Mouse (Mus musculus) spleen, adult 2 months (tissue): ENCODE measurements around the gene Cep57. TPM values are rescaled to one million over a fixed set of nuclear protein-coding genes. Genes with fewer than 3 reads are reported as not detected.

ENCODE experiments used
- DNase-seq, 2 experiments: peaks; one replicate each; pipeline versions ENCODE4 v3.0.0 to v3.0.0-alpha.2; 2012 to 2021; ENCODE audit warnings: low spot score in 2 of 2, low read depth in 1 of 2
- H3K27ac ChIP-seq: fragments of 200-500 bp; 2 replicates; pipeline ENCODE4 v1.5.1; 2012; ENCODE audit warnings: low read length, inconsistent platforms; ENCODE audit not compliant: insufficient read depth
- H3K27me3 ChIP-seq: fragments of 200-500 bp; 2 replicates; pipeline ENCODE4 v1.6.1; 2012; ENCODE audit warnings: mild to moderate bottlenecking, moderate library complexity, low read length, inconsistent platforms; ENCODE audit not compliant: control insufficient read depth, insufficient read depth
- H3K36me3 ChIP-seq: fragments of 200-500 bp; 2 replicates; pipeline ENCODE4 v1.6.1; 2012; ENCODE audit warnings: mild to moderate bottlenecking, low read length, inconsistent platforms; ENCODE audit not compliant: control insufficient read depth, insufficient read depth
- H3K4me1 ChIP-seq: fragments of 200-500 bp; 2 replicates; pipeline ENCODE4 v1.6.1; 2011; ENCODE audit warnings: inconsistent platforms; ENCODE audit not compliant: control insufficient read depth, insufficient read depth, insufficient read length
- H3K4me3 ChIP-seq: fragments of 200-500 bp; 2 replicates; pipeline ENCODE4 v1.5.1; 2011; ENCODE audit warnings: mild to moderate bottlenecking, inconsistent platforms; ENCODE audit not compliant: insufficient read depth, insufficient read length; ENCODE audit errors: extremely low read depth
- CTCF ChIP-seq: fragments of 200-500 bp; IDR thresholded peaks from 2 replicates; pipeline ENCODE4 v1.5.1; 2011; ENCODE audit warnings: mild to moderate bottlenecking, inconsistent platforms; ENCODE audit not compliant: insufficient read depth, insufficient read length, insufficient replicate concordance; ENCODE audit errors: extremely low read depth
- POLR2A ChIP-seq: fragments of 200-500 bp; IDR thresholded peaks from 2 replicates; pipeline ENCODE4 v1.6.1; 2011; ENCODE audit warnings: low read depth, low read length, inconsistent platforms
- WGBS: fragments of 180-500 bp; shearing (Covaris S2); methylation state at CpG from one replicate; pipeline ENCODE4 v1.1.7; 2018; 5-methylcytosine and 5-hydroxymethylcytosine counted together
- polyA plus RNA-seq: library from polyadenylated mRNA; depleted of rRNA; stranded (reverse); fragments of >200 nt; gene quantifications from 2 replicates; pipeline ENCODE4 v1.2.3, GENCODE M21; 2012; rRNA removed

The Cep57 gene
- polyA plus RNA-seq = 8.5 and 10.1 TPM in 2 replicates

DNA sequence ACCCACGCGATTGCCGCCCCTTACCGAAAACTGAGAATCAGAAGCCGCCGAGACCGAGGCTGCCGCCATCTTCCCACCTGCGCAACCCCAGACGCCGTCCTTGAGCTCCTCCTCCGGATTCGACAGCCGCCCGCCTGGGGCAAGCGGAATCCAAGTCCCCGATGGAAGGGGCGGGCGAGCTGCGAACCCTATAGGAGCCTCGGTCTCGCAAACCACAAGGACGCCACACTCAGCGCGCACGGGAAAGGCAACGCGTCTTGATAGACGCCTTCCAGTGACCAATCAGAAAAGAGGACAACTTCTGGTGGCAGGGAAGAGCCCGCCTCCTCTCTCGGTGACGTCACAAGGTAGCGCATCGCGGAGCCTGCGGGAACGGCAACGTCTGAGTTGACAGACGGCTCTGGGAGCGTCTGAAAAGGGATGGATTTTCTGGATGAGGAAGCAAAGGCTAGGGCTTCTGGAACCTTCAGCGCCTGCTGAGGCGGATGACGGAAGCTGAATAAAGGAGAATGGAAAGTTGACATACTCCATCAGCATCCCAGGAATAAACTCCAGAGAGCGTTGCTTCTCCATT, at the start of gene Cep57:
Cep57 (minus strand) TSS at position 276 of the 574 bp plus-strand sequence.
- H3K27ac ChIP-seq = peak within 1 kb of the TSS; percentile 97
- no peak for TF ChIP-seq CTCF
- 0 out of 2 replicates have a peak, but pooled peaks have one; percentile 18 for TF ChIP-seq POLR2A
- peaks cover 6% of the 10 kb centered on the region; the same call in 1 of the 2 replicates for H3K4me1 ChIP-seq
- peak; percentile 87 to 97 for DNase-seq
- peaks cover 7% of the 10 kb centered on the region for H3K36me3 ChIP-seq
- under 1% methylated on average over 44 of the region's 44 CpGs for WGBS
- peak within 1 kb of the TSS; percentile 99 for H3K4me3 ChIP-seq
- H3K27me3 ChIP-seq = no peaks in the 10 kb centered on the region

DNA sequence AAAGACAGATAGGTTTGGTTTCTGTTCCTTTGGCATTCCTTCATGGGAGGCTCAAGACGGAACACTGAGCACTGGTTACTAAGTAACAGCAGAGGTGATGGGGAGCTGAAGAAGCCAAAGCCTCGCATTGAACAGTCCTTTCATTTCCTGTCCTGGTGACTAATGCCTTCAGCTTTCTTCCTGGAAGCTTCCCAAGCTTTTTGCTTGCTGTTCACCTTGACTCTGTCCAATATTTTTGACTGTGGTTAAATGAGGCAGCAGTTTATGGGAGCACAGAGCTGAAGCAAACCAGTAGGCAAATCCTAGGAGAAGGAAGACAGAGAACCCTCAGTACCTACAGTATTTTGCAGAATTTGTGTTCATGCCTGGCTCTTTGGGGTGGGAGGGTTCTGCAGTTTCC, 48.4 kb upstream of the Cep57 start:
- Histone ChIP-seq H3K27ac (no peak overlapping the region), H3K4me3 (no peak overlapping the region), H3K27me3 (0 out of 2 replicates have a peak, but pooled peaks cover 2% of the 10 kb centered on the region), H3K36me3 (no peaks in the 10 kb centered on the region), H3K4me1 (no peaks in the 10 kb centered on the region)
- 56% methylated on average over 2 of the region's 2 CpGs for WGBS
- DNase-seq = no peak
- no peak for TF ChIP-seq CTCF
- no peak for TF ChIP-seq POLR2A

DNA sequence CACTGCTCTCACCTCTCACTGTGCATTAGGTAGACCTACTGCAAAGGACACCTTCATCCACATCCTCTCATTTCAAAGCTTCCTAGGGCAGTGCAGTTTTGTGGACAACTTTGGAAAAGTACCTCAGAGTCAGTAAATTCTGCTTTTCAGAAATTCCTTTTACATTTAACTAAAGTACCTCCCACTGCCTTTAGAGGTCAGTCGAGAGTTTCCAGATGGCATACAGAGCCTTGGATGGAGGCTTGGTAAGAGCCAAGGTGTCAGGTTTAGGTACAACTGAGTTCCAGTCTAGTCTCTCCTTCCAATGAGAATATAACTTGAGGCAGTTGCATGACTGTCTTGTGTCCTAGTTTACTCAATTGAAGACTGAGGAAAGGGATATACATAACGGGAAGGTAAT, 47.5 kb upstream of the Cep57 start:
- Histone ChIP-seq H3K27me3 (0 out of 2 replicates have a peak, but pooled peaks cover 2% of the 10 kb centered on the region), H3K4me1 (no peaks in the 10 kb centered on the region), H3K4me3 (no peak overlapping the region), H3K36me3 (no peaks in the 10 kb centered on the region), H3K27ac (no peak overlapping the region)
- peak; percentile 16; the same call in 1 of the 2 replicates for TF ChIP-seq CTCF
- no peak for TF ChIP-seq POLR2A
- no peak for DNase-seq
- WGBS = 42% methylated on average over 2 of the region's 2 CpGs

DNA sequence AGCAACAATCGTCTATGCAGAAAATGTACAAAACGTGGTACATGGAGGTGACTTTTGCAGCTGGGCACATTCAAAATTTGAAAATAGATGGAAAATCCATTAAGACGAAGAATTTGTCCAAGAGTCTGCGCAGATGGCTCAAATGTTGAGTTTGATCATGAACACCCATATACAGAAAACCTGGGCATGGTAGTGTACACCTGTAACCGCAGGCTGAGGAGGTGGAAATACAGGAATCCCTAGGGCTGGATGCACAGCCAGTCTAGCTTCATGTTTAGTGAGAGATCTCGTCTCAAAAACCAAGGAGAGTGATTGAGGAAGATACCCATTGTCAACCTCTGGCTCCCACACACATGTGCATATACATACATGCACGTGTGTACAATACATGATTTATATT, 44.7 kb upstream of the Cep57 start:
- no peaks in the 10 kb centered on the region for H3K36me3 ChIP-seq
- no peak overlapping the region for H3K4me3 ChIP-seq
- H3K27ac ChIP-seq = no peak overlapping the region
- H3K27me3 ChIP-seq = 0 out of 2 replicates have a peak, but pooled peaks cover 2% of the 10 kb centered on the region
- no peaks in the 10 kb centered on the region for H3K4me1 ChIP-seq
- no peak for DNase-seq
- WGBS = 82% methylated on average over 7 of the region's 7 CpGs
- TF ChIP-seq POLR2A (no peak), CTCF (no peak)

DNA sequence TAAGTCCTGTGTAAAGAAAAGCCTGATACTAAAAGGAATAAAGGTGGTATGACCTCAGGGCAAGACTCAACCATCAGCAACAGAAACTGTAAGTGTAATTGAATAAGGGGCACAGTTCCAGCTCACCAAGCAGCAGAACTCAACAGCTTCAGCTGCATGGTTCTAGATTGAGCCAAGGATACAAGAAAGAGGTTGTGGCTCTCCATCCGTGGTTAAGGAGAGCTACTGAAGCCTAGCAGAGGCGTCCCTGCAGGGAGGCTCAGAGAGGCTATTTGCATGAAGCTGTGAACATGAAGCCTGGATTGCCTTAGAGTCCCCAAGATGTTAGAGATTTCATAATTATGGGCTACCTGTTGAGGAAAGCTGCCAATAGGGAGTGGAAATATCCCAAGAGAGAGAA, 40.7 kb upstream of the Cep57 start:
- no peaks in the 10 kb centered on the region for H3K4me1 ChIP-seq
- no peak overlapping the region for H3K4me3 ChIP-seq
- 0 out of 2 replicates have a peak, but pooled peaks cover 2% of the 10 kb centered on the region for H3K27me3 ChIP-seq
- DNase-seq = no peak
- H3K27ac ChIP-seq = no peak overlapping the region
- 35% methylated on average over 2 of the region's 2 CpGs for WGBS
- H3K36me3 ChIP-seq = no peaks in the 10 kb centered on the region
- TF ChIP-seq CTCF (no peak), POLR2A (no peak)

DNA sequence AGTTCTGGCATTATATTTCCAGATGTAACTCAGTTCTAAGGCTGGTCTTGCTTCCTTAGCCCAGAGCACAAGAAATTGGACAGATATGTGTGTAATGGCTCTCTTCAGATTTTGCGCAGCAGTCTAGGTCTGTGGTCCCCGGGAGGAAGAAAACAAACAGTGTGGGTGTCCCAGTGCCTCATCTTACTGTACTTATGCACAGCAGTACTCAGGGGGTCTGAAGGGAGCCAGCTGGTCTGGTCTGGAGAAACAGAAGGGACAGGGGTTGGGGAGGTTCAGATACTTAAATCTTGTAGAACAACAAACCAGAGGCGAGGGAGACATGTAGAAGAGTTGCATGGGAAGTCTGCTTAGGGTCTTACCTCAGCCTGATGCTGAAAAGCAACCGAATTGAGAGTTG, 29.9 kb upstream of the Cep57 start:
- WGBS = 80% methylated on average over 4 of the region's 4 CpGs
- no peak for DNase-seq
- no peaks in the 10 kb centered on the region for H3K36me3 ChIP-seq
- TF ChIP-seq POLR2A (no peak), CTCF (no peak)
- no peaks in the 10 kb centered on the region for H3K27me3 ChIP-seq
- no peak overlapping the region for H3K4me3 ChIP-seq
- no peaks in the 10 kb centered on the region for H3K4me1 ChIP-seq
- H3K27ac ChIP-seq = no peak overlapping the region

DNA sequence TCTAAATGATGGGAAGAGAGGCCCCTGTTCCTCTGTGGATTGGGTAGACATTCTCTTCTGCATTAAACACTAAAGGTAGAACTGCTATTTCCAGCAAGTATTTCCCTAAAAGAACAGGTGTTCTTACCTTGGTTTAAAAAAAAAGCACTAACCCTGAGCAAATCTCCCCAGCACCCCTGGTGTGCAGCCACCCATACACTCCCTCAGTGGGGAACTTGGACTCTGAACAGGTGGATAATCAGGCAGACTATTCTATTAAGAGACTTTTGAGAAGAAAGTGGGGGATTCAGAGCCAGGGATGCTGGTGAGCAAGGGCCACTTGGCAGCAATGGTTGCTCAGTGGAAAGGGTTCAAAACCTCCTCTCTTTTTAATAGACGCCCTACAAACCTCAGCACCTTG, 29.3 kb upstream of the Cep57 start:
- no peak overlapping the region for H3K4me3 ChIP-seq
- no peak for DNase-seq
- TF ChIP-seq POLR2A (no peak), CTCF (no peak)
- 67% methylated on average over 1 of the region's 1 CpGs for WGBS
- no peak overlapping the region for H3K27ac ChIP-seq
- no peaks in the 10 kb centered on the region for H3K4me1 ChIP-seq
- no peaks in the 10 kb centered on the region for H3K36me3 ChIP-seq
- no peaks in the 10 kb centered on the region for H3K27me3 ChIP-seq
